ENCODE assay signal across 4 mouse cellular contexts in genomic region chr11:5076843-5077242, GRCm38 (mm10). TPM values are rescaled to one million over a fixed set of nuclear protein-coding genes. Genes with fewer than 3 reads are reported as not detected.
"Had no signal": no experiment of that assay in that cellular context is flagged by ENCODE, and none has a peak within 500 bp of the region (broad histone marks: within the 10 kb centered on the region; RNA-seq: fewer than 3 reads in every experiment).

No protein-coding gene starts in this region.

RNA-seq across cellular contexts. Expression of gene Rasl10a, which starts 18.9 kb away (rescaled TPM):
- total RNA-seq: gastrocnemius, postnatal 25 days; granulocyte monocyte progenitor cell, adult 5-6 weeks; hematopoietic stem cell, adult 5-6 weeks had no signal
- polyA plus RNA-seq: inflammation-experienced regulatory T-cells, adult 6 months had no signal
